Mouse (Mus musculus) megakaryocyte progenitor cell, adult 5-6 weeks (primary cell): ENCODE results near the gene Olfr979. TPM values are rescaled to one million over a fixed set of nuclear protein-coding genes. Genes with fewer than 3 reads are reported as not detected.
"Not testable (repeated sequence)": the region's sequence is repeated elsewhere in the genome, so short reads cannot be mapped to it uniquely, and the experiment has no call there.

Source experiments
- ATAC-seq: replicated peaks from 2 replicates; pipeline ENCODE4 v1.8.0; 2016; ENCODE audit warnings: mild to moderate bottlenecking, moderate TSS enrichment, inconsistent platforms; ENCODE audit not compliant: poor library complexity
- total RNA-seq, 2 experiments: library from RNA; stranded (forward) in 1 of 2; stranded (reverse) in 1 of 2; fragments of 157-497, 149-512 nt in 1 of 2; fragments of 200-1000 nt in 1 of 2; gene quantifications; 2 replicates each; pipeline versions ENCODE4 v1.2.3 to v1.2.4; 2015 to 2017

Gene Olfr979
- not detected in 2 replicates for total RNA-seq (2015)
- not detected in 2 replicates for total RNA-seq (2017)

DNA sequence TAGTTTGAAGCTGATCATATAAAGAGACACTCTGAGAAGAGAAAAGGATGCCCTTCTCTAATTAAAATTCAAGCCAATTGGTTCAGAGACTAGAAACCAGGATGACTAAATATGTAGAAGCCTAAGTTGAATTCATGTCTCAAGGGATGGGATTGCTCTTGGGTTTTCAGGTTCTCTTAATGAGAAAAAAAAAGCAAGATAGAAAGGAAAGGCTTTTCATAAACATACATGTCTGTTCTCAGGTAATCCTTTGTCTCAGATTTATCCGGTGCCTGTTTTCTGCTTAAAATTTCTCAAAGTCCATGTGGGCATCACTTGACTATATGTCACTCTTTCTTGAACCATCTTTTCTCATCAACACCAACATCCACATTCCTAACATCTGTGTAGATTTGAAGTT is at the start of gene Olfr979:
Gene Olfr979 (minus strand): TSS at position 101 of the 400 bp plus-strand sequence.
- ATAC-seq, result no peak

GRCm38 (mm10) chr9:40050138-40050537 is 46.9 kb upstream of the Olfr979 start:
- ATAC-seq, result no peak

- ATAC-seq, result no peak
Observed at GRCm38 (mm10) chr9:40021164-40021563, 17.9 kb upstream of the Olfr979 start, which contains the start of gene Olfr981. Olfr981 (plus strand) TSS chr9:40021464.

DNA sequence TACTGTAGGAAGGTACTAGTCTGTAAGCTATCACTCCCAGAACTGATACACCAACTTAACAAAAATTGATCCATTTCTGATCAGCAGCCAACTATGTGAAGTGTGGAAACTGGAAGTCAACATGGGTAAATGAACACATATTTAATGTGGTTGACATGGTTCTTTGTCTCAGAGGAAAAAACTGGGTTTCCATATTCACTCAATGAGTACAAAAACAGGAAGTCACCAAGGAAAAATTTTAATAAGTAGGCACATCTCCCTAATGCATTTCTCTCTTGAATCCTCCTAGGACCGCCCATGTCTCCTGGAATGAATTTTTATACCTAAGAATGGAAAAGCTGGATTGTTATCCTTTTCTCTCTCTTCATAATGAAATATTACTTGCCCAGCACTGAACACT is 6.2 kb upstream of the Olfr979 start, which contains the start of gene Olfr980:
Gene Olfr980 (minus strand): TSS at position 101 of the 400 bp plus-strand sequence.
- no peak for ATAC-seq

DNA sequence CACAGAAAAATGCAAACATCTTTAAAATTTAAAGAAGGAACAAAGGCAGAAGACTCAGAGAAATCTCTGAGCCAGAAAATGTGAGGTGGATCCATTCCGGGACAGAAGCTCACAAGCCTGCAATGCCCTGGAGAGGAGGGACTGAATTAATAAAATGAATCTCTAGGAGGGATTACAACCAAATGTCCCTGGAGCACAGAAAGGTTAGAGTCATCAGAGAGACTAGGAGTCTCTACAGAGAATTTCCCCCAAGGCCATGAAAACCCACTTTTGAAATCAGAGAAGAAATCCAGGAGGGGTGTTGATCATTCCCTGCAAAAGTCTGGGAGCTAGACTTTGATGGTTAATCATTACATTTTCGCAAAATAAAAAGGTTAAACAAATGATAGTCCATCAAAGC is 11.5 kb downstream of the Olfr979 start, which contains the start of gene Olfr978:
Gene Olfr978 (plus strand): TSS at position 301 of the 400 bp plus-strand sequence.
- no peak for ATAC-seq

DNA sequence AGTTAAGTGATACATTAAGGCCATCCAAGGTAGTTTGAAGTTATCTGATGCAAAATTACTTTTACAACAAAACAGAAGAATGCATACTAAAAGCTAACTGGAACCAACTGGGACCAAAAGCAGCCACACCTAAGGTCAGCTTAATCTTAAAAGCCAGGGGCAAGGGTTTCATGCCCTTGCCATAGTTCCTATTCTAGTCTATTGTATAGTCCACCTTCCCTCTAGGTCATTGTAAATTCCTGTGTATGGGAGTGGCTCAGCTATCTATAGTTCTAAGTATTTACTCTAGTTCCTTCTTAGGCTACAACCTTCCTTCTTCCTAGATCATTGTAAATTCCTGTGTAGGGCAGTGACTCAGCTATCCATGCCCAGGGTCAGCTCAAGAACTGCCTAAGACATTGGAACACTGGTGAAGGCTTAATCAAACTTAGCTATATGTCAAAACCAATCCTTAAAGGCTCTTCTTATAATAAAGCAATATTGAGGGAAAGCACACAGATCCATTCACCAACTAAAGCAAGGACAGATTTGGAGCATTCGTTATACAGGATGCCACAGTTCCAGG is 26.6 kb downstream of the Olfr979 start:
- ATAC-seq, result not testable (repeated sequence)

DNA sequence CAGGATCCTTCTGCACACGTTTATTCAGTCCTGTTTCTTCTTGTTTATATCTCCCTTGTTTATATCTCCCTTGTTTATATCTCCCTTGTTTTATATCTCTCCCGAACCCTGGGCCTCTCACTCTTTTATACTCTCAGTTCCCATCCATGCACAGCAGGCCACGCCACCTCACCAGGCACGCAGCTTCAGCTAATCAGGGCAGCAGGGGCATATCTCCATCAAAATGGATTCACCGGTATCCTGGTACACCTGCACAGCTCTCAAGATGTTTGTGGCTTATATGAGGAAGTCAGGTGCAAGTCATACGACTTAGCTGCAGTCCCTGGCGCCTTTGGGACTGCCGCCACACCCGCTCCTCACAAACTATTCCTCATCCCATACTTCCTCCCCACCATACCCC is 42.2 kb downstream of the Olfr979 start, which contains the start of gene Olfr976:
Gene Olfr976 (minus strand): TSS at position 101 of the 400 bp plus-strand sequence.
- ATAC-seq, result not testable (repeated sequence)

DNA sequence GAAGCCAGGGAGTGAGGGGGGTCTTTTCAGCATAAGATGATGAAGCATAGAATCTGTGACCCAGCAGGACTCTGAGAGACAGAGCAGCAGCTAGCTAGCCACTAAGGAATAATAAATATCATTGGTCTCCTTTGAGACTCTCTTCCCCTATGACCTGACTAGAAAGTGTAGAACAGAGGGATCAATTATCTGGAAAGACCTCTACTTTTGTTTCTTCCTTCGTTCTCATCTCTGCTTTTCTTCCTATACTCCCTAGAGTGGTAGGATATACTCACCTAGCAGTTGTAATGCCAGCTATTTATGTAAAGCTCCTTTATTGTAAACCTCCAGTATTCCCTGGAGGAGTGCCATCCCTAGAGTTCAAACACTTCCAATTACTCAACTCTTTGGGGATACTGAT is 51.3 kb downstream of the Olfr979 start, which contains the start of gene Olfr975:
Gene Olfr975 (minus strand): TSS at position 101 of the 400 bp plus-strand sequence.
- no peak for ATAC-seq

Other genes starting within 250 kb of the Olfr979 start
- gene Olfr968, start 220.2 kb downstream of the Olfr979 start, total RNA-seq (2015), result not detected in 2 replicates
- gene Olfr968, start 220.2 kb downstream of the Olfr979 start, total RNA-seq (2017), result not detected in 2 replicates
- gene Olfr969, start 212.5 kb downstream of the Olfr979 start, total RNA-seq (2015), result not detected in 2 replicates
- not detected in 2 replicates for gene Olfr969, start 212.5 kb downstream of the Olfr979 start, total RNA-seq (2017)
- gene Olfr970, start 194.6 kb downstream of the Olfr979 start, total RNA-seq (2015), result not detected in 2 replicates
- not detected in 2 replicates for gene Olfr970, start 194.6 kb downstream of the Olfr979 start, total RNA-seq (2017)
- gene Olfr971, start 166.6 kb downstream of the Olfr979 start, total RNA-seq (2015), result not detected in 2 replicates
- gene Olfr971, start 166.6 kb downstream of the Olfr979 start, total RNA-seq (2017), result not detected in 2 replicates
- not detected in 2 replicates for gene Olfr972, start 137.0 kb downstream of the Olfr979 start, total RNA-seq (2015)
- gene Olfr972, start 137.0 kb downstream of the Olfr979 start, total RNA-seq (2017), result not detected in 2 replicates
- gene Olfr229, start 96.1 kb downstream of the Olfr979 start, total RNA-seq (2015), result not detected in 2 replicates
- gene Olfr229, start 96.1 kb downstream of the Olfr979 start, total RNA-seq (2017), result not detected in 2 replicates
- not detected in 2 replicates for gene Olfr974, start 66.0 kb downstream of the Olfr979 start, total RNA-seq (2015)
- gene Olfr974, start 66.0 kb downstream of the Olfr979 start, total RNA-seq (2017), result not detected in 2 replicates
- gene Olfr975, start 51.4 kb downstream of the Olfr979 start, total RNA-seq (2015), result not detected in 2 replicates
- not detected in 2 replicates for gene Olfr975, start 51.4 kb downstream of the Olfr979 start, total RNA-seq (2017)
- gene Olfr976, start 42.3 kb downstream of the Olfr979 start, total RNA-seq (2015), result not detected in 2 replicates
- not detected in 2 replicates for gene Olfr976, start 42.3 kb downstream of the Olfr979 start, total RNA-seq (2017)
- not detected in 2 replicates for gene Olfr978, start 11.4 kb downstream of the Olfr979 start, total RNA-seq (2015)
- not detected in 2 replicates for gene Olfr978, start 11.4 kb downstream of the Olfr979 start, total RNA-seq (2017)
- not detected in 2 replicates for gene Olfr980, start 6.1 kb upstream of the Olfr979 start, total RNA-seq (2015)
- not detected in 2 replicates for gene Olfr980, start 6.1 kb upstream of the Olfr979 start, total RNA-seq (2017)
- gene Olfr981, start 18.0 kb upstream of the Olfr979 start, total RNA-seq (2015), result not detected in 2 replicates
- not detected in 2 replicates for gene Olfr981, start 18.0 kb upstream of the Olfr979 start, total RNA-seq (2017)
- gene Olfr982, start 70.4 kb upstream of the Olfr979 start, total RNA-seq (2015), result not detected in 2 replicates
- not detected in 2 replicates for gene Olfr982, start 70.4 kb upstream of the Olfr979 start, total RNA-seq (2017)
- not detected in 2 replicates for gene Olfr983, start 90.1 kb upstream of the Olfr979 start, total RNA-seq (2015)
- not detected in 2 replicates for gene Olfr983, start 90.1 kb upstream of the Olfr979 start, total RNA-seq (2017)
- not detected in 2 replicates for gene Olfr984, start 110.7 kb upstream of the Olfr979 start, total RNA-seq (2015)
- gene Olfr984, start 110.7 kb upstream of the Olfr979 start, total RNA-seq (2017), result not detected in 2 replicates
- not detected in 2 replicates for gene Olfr985, start 126.7 kb upstream of the Olfr979 start, total RNA-seq (2015)
- not detected in 2 replicates for gene Olfr985, start 126.7 kb upstream of the Olfr979 start, total RNA-seq (2017)
- gene Tmem225, start 144.7 kb upstream of the Olfr979 start, total RNA-seq (2015), result not detected in 2 replicates
- not detected in 2 replicates for gene Tmem225, start 144.7 kb upstream of the Olfr979 start, total RNA-seq (2017)
- gene Olfr986, start 177.5 kb upstream of the Olfr979 start, total RNA-seq (2015), result not detected in 2 replicates
- gene Olfr986, start 177.5 kb upstream of the Olfr979 start, total RNA-seq (2017), result not detected in 2 replicates
- gene Zfp202, start 188.9 kb upstream of the Olfr979 start, total RNA-seq (2015), result 3.0 and 4.6 TPM in 2 replicates
- 2.3 and 4.9 TPM in 2 replicates for gene Zfp202, start 188.9 kb upstream of the Olfr979 start, total RNA-seq (2017)